Mouse (Mus musculus): ENCODE data around the gene Nod1.
A peak's percentile ranks its signal among the peaks of the same experiment; 100 is the strongest.

DNA sequence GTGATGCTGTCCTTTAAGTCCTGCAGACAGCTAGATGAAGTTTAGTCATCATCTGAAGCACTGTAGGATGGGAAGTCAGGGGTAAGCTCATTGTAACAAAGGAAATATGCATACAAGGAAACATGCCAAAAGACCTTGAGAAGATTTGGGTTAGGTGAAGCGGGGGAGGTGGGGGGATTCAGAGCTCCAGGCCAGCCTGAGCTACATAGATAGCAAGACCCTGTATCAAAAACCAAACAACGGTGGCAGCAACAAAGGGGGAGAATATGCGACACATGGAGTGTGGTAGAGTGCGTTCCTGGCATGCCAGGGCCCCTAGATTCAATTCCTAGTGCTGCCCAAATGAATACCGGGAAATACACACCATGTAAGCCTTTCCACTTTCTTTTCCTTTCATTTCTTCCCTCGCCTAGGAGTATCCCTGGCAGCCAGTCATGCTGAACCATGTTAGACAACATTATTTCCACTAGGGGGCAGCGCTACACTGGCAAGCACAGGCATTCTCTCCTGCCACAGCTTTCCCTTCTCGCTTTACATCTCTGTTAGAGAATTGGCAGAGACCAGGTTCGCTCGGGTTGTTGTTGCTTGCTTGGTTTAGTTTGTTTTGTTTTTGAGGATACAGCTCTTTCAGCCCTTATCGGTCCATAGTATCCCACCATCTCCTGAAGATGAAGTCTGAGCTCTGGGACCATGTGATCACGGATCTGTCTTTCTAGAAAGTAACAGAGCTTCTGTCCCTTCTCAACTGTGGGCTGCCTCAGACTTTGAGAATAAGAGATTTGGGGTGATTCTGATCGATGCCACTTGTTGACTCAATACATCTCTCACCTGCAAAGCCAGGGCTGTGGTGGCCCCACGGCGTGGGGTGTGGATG, 44.5 kb upstream of the Nod1 start:
- TF ChIP-seq POLR2A (IDR thresholded peaks at IDR 0.05; ENCODE audit: borderline replicate concordance, control insufficient read depth, low read depth, low read length) = no peak
- TF ChIP-seq CTCF (IDR thresholded peaks at IDR 0.05; ENCODE audit: control insufficient read depth, insufficient read depth, low read length) = peak; percentile 86
